Mouse (Mus musculus): Measurements from ENCODE around the gene Arfgef2. TPM values are rescaled to one million over a fixed set of nuclear protein-coding genes. Genes with fewer than 3 reads are reported as not detected.

Arfgef2 gene
- polyA plus RNA-seq, 1 experiment = 23.0 TPM

DNA sequence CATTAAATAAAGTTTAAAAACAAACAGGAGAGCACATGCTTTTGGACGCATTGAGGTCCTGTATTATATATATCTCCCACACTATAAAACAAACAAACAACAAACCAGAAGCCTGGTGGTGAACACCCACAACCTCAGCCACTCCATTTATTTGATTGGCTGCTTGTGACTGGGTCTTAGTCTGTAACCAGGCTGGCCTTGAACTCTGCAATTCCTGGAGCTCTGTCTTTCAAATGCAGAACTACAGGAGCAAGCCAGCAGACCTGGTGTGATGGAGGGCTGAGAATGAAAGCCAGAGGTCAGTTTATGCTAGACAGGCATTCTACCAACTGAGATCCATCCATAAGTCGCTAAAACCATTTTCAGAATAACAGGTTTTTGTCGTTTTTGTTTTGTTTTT lies 94.4 kb downstream of the Arfgef2 start:
- Histone ChIP-seq H3K27ac (replicated peaks; ENCODE audit: low read depth, low read length) (no peak overlapping the region), H3K4me1 (ENCODE audit: control insufficient read depth, insufficient read depth, insufficient read length, low read length) (no peaks in the 10 kb centered on the region), H3K4me3 (ENCODE audit: insufficient read depth, low read depth, low read length) (no peak overlapping the region)

DNA sequence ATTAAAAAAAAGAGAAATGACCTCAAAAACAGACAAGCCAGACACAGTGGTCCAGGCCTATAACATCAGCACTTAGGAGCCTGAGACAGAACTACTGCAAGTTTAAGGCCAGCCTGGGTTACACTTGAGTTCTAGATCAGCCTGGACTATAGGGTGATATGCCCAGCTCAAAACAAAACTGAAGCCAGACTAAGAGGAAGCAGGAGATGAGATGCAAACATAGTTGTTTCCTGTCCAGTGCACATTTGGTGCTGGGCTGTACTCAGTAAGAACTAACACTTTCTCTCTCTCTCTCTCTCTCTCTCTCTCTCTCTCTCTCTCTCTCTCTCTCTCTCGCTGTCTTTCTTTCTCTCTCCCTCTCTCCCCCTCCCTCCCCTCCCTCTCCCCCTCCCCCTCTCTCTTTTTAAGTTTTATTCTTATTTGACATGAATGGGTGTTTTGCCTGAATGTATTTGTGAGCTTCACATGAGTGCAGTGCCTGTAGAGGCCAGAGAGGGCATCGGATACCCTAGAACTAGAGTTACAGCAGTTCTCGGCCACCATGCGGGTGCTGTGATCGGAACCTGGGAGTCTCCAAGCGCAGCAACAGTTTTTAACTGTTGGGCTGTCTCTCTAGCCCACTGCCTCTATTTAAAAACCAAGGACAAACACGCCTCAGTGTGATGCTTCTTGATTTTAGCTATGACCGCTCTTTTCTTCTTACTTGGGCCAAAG lies 95.6 kb downstream of the Arfgef2 start:
- no peaks in the 10 kb centered on the region for H3K4me1 ChIP-seq (ENCODE audit: control insufficient read depth, insufficient read depth, insufficient read length, low read length)
- no peak overlapping the region for H3K4me3 ChIP-seq (ENCODE audit: insufficient read depth, low read depth, low read length)
- H3K27ac ChIP-seq (replicated peaks; ENCODE audit: low read depth, low read length) = no peak overlapping the region

DNA sequence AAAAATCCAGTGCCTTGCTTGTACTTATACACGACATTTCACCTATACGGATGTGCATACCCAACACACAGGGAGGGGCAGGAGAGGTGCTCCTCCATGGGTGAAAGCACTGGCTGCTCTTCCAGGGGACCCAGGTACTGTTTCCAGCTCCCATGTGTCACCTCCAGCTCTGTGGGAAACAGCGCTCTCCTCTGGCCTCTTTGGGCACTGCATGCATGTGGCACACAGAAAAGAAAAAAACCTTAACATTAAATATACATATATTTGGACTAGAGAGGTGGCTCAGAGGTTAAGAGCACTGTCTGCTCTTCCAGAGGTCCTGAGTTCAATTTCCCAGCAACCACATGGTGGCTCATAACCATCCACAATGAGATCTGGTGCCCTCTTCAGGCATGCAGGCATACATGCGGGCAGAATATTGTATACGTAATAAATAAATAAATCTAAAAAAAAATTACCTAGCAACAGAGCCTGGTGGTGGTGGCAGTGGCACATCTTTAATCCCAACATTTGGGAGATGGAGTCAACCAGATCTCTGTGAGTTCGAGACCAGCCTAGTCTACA lies 98.4 kb downstream of the Arfgef2 start:
- peaks cover 6% of the 10 kb centered on the region; the same call in 1 of the 2 replicates for H3K4me1 ChIP-seq (ENCODE audit: control insufficient read depth, insufficient read depth, insufficient read length, low read length)
- H3K4me3 ChIP-seq (ENCODE audit: insufficient read depth, low read depth, low read length) = no peak overlapping the region
- no peak overlapping the region for H3K27ac ChIP-seq (replicated peaks; ENCODE audit: low read depth, low read length)

DNA sequence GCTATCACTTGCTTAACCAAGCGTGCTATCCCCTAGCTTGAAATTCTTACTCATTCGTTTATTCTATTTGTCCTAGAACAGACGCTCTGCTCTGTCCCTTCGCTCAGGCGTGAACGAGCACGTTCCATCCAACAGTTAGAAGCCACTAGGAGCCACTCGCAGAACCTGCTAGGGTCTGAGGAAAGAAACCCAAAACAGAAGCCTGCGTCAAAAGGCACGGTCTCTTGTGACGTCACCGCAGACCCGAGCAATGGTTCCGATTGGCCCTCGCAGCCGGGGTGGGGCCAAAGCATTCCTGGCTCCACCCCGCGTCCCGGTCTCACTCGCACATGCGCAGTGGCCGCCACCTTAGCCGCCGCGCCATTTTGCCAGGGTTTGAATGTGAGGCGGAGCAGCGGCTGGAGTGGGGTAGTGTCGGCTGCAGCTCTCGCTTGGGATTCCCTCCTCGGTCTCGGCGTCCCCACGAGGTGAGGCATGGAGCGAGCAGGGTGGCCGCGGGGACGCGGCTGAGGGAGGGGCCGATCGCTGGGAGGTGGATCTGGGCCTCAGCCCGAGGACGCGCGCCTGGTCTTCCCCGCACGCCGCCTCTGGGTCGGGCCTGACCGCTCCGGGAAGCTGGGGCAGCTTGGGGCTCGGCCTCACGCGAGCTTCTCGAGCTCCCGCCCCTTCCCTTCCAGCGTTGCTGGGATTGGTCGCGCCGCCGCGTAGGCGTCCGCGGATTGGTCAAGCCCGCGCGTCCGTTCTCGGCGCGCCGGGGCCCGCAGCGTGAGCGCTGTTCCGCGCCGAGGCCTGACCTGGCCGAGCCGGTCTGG lies 100.5 kb downstream of the Arfgef2 start, which contains the start of gene Cse1l:
TSS of gene Cse1l (plus strand) at position 330 of the 812 bp plus-strand sequence.
- Histone ChIP-seq H3K4me1 (ENCODE audit: control insufficient read depth, insufficient read depth, insufficient read length, low read length) (peaks cover 6% of the 10 kb centered on the region; the same call in 1 of the 2 replicates), H3K27ac (replicated peaks; ENCODE audit: low read depth, low read length) (peak within 1 kb of the TSS; percentile 82), H3K4me3 (ENCODE audit: insufficient read depth, low read depth, low read length) (peak within 1 kb of the TSS; percentile 82)

DNA sequence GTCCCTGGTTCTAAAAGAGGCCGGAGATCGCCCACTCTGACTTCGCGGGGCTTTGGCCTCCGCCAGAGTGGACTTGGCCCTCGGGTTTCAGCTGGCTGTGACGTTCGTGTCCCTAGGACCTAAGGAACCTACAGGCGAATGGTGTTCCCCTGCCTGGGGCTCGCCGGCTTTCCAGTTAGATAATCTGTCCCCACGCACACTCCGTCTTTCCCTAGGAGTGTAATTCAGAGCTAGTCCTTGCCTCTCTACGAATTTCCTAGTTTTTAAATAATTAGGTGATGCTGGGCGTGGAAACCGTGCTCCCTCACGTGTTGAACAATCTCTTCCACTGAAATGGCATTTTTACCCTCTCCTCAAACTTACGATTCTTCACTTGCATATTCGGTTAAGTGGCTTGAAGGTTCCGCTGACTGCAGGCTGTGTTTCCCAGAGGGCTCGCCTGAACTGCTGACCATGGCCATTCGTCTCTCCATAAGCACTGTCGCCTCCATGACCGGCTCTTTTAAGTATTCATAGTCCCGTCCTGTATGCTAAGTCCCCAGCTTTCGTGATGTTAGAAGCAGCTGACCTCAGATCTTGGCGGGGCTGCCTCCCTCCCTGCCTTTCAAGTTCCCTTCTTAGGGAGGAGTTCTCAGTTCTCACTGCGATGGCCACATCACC lies 101.3 kb downstream of the Arfgef2 start:
- peak overlapping the region; percentile 82 for H3K4me3 ChIP-seq (ENCODE audit: insufficient read depth, low read depth, low read length)
- H3K4me1 ChIP-seq (ENCODE audit: control insufficient read depth, insufficient read depth, insufficient read length, low read length) = peaks cover 6% of the 10 kb centered on the region; the same call in 1 of the 2 replicates
- H3K27ac ChIP-seq (replicated peaks; ENCODE audit: low read depth, low read length) = peak overlapping the region; percentile 14

DNA sequence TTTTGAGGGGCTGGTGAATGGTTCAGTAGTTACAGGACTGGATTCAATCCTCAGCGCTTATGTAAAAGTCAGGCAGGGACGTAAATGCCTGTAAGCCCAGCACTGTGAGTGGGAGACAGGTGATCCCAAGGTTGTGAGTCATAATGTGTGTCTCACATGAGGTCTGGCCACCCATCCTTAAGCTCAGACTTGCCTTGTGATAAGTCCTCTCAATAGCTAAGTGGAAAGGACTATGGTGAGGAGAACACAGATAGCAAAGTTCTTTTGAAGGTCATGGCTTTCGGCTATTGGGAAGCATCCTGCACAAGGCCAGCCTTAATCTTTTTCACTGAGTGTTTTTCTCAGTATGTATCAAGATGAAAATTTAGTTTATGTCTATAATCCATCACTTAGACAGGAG lies 104.3 kb downstream of the Arfgef2 start:
- H3K27ac ChIP-seq (replicated peaks; ENCODE audit: low read depth, low read length) = no peak overlapping the region
- H3K4me3 ChIP-seq (ENCODE audit: insufficient read depth, low read depth, low read length) = no peak overlapping the region
- H3K4me1 ChIP-seq (ENCODE audit: control insufficient read depth, insufficient read depth, insufficient read length, low read length) = peaks cover 6% of the 10 kb centered on the region; the same call in 1 of the 2 replicates

DNA sequence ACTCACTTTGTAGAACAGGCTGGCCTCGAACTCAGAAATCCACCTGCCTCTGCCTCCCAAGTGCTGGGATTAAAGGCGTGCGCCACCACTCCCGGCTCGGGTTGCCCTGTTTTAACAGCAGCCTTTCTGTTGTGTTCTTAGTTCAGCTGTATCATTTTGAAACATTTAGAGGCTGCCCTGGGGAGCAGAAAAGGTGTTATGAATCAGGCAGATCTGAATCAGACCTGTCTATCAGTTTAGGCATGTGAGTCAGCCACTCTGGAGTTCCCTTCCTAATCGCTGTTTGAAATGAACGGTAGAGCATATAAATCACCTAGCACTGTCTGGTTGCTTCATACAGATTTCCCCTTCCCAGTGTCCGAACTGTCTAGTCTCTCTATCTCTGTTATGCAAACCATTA lies 105.1 kb downstream of the Arfgef2 start:
- H3K27ac ChIP-seq (replicated peaks; ENCODE audit: low read depth, low read length) = no peak overlapping the region
- H3K4me3 ChIP-seq (ENCODE audit: insufficient read depth, low read depth, low read length) = no peak overlapping the region
- peaks cover 6% of the 10 kb centered on the region; the same call in 1 of the 2 replicates for H3K4me1 ChIP-seq (ENCODE audit: control insufficient read depth, insufficient read depth, insufficient read length, low read length)

DNA sequence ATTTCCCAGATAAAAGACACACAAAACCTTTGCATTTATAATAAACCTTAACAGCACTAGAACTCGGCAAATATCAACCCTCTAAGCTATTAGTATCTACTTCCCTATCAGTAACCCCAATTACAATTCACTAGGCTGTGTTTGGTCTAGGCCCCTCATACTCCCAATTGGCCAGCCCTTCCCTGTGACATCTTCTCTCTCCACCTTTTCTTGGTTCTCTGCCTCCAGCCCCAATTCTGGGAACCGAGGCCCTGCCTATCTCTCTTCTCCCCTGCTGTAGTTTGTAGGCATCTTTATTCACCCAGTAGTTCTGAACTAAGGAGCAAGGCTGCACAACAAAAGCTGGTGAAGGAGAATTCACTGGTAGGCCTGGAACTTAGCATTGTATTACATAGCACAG lies 118.6 kb downstream of the Arfgef2 start:
- H3K4me3 ChIP-seq (ENCODE audit: insufficient read depth, low read depth, low read length) = no peak overlapping the region
- H3K4me1 ChIP-seq (ENCODE audit: control insufficient read depth, insufficient read depth, insufficient read length, low read length) = no peaks in the 10 kb centered on the region
- no peak overlapping the region for H3K27ac ChIP-seq (replicated peaks; ENCODE audit: low read depth, low read length)

DNA sequence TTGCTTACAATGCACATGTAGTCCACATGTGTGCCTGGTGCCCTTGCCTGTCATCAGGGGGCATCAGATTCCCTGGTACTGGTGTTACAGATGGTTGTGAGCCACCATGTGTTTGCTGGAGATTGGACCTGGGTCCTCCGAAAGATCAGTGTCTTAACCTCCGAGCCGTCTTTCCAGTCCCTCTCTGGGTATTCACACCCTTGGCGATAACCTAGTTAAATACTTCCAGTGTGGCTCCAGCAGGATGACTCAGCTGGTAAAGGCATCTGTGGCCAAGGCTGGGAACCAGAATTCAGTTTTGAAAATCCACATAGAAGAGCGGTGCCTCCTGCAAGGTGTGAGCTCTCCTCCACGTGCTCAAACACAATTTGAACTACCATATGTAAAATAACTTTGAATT lies 128.6 kb downstream of the Arfgef2 start:
- H3K4me1 ChIP-seq (ENCODE audit: control insufficient read depth, insufficient read depth, insufficient read length, low read length) = no peaks in the 10 kb centered on the region
- H3K27ac ChIP-seq (replicated peaks; ENCODE audit: low read depth, low read length) = no peak overlapping the region
- H3K4me3 ChIP-seq (ENCODE audit: insufficient read depth, low read depth, low read length) = no peak overlapping the region

DNA sequence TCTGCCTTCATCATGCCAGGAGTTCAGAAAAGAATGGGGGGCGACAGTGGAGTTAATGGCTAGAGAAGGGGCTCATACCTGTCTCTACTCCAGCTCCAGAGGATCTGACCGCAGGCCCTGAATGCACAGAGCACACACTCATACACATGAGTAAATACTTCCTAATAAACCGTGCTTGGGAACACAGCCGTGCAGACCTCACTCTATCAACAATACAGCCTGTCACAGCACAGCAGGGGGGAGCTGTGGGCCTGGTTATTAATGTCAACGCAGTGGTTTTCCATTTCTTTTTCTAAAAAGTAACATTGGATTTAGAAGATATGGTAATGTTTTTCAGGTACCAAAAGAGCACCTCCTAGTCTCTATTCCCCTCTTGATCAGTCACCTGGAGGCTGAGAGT lies 129.0 kb downstream of the Arfgef2 start:
- H3K27ac ChIP-seq (replicated peaks; ENCODE audit: low read depth, low read length) = no peak overlapping the region
- H3K4me1 ChIP-seq (ENCODE audit: control insufficient read depth, insufficient read depth, insufficient read length, low read length) = no peaks in the 10 kb centered on the region
- no peak overlapping the region for H3K4me3 ChIP-seq (ENCODE audit: insufficient read depth, low read depth, low read length)

DNA sequence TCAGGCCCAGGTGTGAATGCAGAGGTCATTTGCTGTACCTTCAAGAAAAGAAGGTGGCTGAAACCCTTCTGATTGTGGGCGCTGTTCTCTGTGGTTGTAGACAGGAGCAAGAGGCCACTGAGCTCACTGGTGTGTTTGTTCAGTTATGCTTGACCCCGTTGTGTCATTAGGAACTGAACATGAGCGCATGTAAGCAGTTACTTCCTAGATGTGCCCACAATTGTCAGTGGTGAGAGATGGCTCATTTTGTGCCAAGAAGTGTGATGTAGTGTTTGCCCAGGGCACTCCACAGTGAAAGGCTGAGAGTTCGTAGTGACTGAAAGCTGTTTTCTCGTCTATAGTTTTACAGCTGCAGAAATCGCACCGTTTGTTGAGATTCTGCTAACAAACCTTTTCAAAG lies 130.2 kb downstream of the Arfgef2 start:
- Histone ChIP-seq H3K27ac (replicated peaks; ENCODE audit: low read depth, low read length) (no peak overlapping the region), H3K4me3 (ENCODE audit: insufficient read depth, low read depth, low read length) (no peak overlapping the region)

DNA sequence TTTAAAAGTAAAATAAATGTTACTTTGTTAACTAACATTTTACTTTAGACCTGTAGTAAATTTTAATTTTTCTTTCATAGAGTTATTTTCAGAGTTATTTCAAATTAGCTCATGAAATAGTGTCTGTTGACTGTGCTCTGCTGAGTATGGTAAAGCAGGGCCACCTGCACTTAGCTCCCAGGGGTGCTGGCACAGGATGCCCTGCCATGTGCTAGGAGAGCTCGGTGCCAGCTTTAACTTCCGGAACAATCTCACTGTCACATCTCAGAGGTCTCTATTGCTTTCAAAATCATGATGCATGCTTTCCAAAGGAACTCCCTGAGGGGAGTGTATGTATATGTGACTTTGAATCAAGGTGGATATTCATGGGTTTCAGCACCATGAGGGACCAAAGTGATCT lies 130.8 kb downstream of the Arfgef2 start:
- Histone ChIP-seq H3K4me3 (ENCODE audit: insufficient read depth, low read depth, low read length) (no peak overlapping the region), H3K4me1 (ENCODE audit: control insufficient read depth, insufficient read depth, insufficient read length, low read length) (no peaks in the 10 kb centered on the region), H3K27ac (replicated peaks; ENCODE audit: low read depth, low read length) (no peak overlapping the region)

More for the DNA sequence above, 130.2 kb downstream of the Arfgef2 start:
- H3K4me1 ChIP-seq (ENCODE audit: control insufficient read depth, insufficient read depth, insufficient read length, low read length) = no peaks in the 10 kb centered on the region

DNA sequence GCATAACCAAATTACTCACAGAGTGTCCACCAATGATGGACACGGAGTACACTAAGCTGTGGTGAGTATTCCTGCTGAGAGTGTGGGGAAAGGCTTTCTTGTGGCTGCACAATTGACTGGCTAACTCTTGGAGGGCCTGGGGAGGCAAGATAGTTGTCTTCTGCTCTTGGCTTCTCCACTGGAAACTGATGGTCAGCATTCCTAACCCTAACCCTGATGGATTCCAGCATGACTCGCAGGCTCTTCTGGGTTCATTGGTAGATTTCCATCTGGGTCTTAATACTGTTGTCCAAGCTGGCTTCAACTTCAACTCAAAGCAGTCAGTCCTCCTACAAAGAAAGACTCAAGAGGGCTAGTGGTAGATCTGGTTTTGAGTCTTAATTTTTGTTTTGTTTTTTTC lies 137.8 kb downstream of the Arfgef2 start:
- no peaks in the 10 kb centered on the region for H3K4me1 ChIP-seq (ENCODE audit: control insufficient read depth, insufficient read depth, insufficient read length, low read length)
- no peak overlapping the region for H3K4me3 ChIP-seq (ENCODE audit: insufficient read depth, low read depth, low read length)
- H3K27ac ChIP-seq (replicated peaks; ENCODE audit: low read depth, low read length) = no peak overlapping the region

DNA sequence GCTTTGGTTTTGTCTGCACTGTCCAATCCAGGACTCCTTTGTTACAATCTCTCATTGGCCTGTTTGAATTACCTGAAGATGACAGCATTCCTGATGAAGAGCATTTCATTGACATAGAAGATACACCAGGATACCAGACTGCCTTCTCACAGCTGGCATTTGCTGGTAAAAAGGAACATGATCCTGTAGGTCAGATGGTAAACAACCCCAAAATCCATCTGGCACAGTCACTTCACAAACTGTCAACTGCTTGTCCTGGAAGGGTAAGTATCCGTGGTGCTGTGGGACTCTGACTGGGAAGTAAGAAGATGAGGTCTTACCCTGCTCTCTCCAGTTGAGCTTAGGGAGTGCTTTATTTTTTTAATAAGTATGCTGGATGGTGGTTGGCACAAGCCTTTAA lies 139.0 kb downstream of the Arfgef2 start:
- Histone ChIP-seq H3K4me1 (ENCODE audit: control insufficient read depth, insufficient read depth, insufficient read length, low read length) (no peaks in the 10 kb centered on the region), H3K4me3 (ENCODE audit: insufficient read depth, low read depth, low read length) (no peak overlapping the region), H3K27ac (replicated peaks; ENCODE audit: low read depth, low read length) (no peak overlapping the region)

DNA sequence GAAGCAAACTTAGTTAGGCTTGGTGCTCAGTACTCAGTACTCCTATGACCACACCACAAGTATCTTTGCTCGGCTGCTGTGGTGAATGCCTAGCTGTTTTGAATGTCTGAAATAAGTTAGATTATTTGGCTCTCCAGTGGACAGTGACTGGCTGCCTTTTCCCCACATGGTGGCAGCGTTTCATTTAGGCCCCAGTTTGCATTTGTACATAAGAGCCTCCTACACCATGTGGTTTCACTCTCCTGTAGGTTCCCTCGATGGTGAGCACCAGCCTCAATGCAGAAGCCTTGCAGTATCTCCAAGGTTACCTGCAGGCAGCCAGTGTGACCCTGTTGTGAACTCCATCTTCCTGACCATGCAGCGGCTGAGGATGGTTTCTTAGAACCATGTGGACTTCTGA lies 140.1 kb downstream of the Arfgef2 start:
- H3K4me1 ChIP-seq (ENCODE audit: control insufficient read depth, insufficient read depth, insufficient read length, low read length) = no peaks in the 10 kb centered on the region
- H3K27ac ChIP-seq (replicated peaks; ENCODE audit: low read depth, low read length) = no peak overlapping the region
- no peak overlapping the region for H3K4me3 ChIP-seq (ENCODE audit: insufficient read depth, low read depth, low read length)

All from brown adipose tissue, adult 24 weeks (tissue).